Mouse (Mus musculus): Measurements from ENCODE around the gene Ush1g.

The Ush1g gene

GRCm38 (mm10) chr11:115288305-115288704 lies 33.5 kb downstream of the Ush1g start:
- no peak for DNase-seq (ENCODE audit: low spot score)

DNA sequence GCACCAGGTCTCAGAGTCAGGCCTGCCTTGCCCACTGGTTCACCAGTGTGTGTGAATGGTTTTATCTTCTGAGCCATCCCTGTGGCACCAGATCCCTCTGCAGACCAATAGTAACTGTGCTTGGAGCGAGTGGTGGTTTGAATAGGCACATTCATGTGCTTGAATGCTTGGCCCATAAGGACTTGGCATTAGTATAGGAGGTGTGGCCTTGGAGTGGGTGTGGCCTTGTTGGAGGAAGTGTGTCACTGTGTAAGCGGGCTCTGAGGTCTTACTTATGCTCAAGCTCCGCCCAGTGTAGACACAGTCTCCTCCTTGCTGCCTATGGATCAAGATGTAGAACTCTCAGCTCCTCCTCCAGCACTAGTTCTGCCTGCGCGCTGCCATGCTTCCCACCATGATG lies 34.5 kb downstream of the Ush1g start:
- no peak for DNase-seq (ENCODE audit: low spot score)

DNA sequence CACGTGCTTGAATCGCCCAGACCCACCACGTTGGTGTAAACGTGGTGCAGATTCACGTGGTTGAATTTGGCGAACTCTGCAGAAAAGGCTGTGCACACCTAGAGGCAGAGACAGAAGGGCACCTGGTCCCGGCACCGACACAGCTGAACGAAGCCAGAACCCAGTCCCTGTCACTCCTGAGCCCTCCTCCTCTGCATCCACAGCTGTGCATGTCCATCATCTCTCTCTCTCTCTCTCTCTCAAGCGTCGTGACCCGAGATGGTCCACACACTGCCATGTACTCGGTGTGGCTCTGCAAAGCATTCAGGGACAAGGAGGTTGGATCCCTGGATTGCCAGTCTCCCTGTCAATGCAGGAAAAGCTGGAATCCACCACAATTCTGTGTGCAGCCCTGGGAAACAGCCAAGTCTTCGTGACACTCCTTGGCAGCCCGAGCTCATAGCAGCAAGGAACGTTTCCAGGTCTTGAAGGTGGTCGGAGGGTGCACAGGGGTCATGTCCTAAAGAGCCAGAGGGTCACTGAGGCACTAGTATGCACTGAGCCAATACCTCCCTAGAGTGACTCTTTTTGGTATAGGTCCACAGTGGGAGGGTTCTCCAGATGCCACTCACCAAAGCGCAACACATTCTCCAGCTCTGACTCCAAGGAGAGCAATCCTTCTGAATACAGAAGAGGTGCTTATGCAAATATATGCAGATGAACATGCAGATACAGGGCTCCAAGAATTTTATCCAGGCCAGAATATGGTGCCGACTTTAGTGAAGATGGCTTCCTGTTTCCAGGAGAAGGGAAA lies 35.4 kb downstream of the Ush1g start:
- DNase-seq (ENCODE audit: low spot score): no peak

DNA sequence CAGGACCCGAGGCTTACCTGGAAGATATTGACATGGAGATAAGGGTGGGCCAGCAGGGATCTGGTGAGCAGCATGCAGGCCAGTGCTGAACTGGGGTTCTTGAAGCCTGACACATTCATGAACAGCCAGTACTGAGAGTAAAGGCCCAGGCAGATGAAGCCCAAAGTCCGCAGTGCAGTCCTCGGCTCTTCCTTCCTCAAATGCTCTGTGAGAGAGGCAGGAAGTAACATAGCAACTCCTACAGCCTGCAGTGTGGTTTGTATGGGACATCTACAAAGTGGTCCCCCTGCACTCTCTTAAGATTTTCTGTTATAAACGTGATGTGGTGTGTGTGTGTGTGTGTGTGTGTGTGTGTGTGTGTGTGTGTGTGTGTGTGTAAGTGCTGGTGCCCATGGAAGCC lies 36.6 kb downstream of the Ush1g start:
- no peak for DNase-seq (ENCODE audit: low spot score)

GRCm38 (mm10) chr11:115283891-115284620 lies 37.8 kb downstream of the Ush1g start:
- DNase-seq (ENCODE audit: low spot score): no peak

GRCm38 (mm10) chr11:115283486-115283765 lies 38.4 kb downstream of the Ush1g start:
- no peak for DNase-seq (ENCODE audit: low spot score)

DNA sequence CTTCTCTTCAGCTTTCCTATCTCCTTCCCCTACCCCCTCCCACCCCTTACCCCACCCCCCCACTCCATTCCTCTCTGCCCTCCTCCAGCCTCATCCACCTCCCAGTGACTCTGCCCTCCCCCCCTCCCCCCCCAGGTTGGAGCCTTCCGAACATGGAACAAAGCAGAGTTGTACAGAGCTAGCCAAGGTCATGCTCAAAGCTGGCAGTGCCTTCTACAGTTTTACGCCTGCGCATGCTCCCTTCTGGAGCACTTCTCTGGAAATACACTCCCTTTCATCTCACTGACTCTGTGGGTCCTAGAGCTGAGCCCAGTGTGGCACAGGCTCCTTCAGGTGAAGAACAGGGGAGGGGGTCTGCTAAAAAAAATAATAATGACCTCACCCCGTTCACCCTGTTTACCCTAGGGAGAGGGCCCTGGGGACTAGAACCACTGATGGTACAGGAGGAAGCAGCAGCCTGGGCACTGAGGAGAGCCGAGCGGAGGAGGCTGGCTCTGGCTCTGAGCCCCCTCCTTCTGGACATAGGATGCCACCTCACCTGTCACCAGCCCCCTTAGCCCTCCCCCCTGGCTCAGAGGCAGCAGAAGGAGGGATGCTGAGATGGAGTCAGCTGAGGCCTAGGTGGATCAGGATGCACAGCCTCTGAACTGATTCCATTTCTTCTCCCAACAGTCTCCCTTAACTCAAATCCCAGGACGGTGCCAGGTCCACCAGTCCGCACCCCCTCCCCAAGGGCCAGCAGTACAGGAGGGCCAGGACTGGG lies 38.9 kb downstream of the Ush1g start:
- no peak for DNase-seq (ENCODE audit: low spot score)

DNA sequence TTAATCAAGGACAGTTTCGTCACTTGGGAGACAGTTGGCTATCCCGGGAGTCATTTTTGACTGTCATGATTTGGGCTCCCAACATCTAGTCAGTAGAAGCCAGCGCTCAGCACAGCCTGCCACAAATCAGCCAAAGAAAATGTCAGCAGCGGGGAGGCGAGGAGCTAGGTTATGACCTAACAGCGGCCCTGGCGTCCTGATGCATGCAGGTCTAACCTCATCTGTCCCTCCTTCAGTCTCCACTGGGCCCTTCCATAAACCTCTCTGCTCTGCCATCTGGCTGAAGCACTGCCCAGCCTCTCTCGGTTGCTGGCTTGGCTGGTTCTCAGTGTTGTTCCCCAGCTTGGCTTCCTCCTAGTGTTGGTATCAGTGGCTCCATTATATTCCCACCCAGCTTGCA lies 39.5 kb downstream of the Ush1g start:
- no peak for DNase-seq (ENCODE audit: low spot score)

DNA sequence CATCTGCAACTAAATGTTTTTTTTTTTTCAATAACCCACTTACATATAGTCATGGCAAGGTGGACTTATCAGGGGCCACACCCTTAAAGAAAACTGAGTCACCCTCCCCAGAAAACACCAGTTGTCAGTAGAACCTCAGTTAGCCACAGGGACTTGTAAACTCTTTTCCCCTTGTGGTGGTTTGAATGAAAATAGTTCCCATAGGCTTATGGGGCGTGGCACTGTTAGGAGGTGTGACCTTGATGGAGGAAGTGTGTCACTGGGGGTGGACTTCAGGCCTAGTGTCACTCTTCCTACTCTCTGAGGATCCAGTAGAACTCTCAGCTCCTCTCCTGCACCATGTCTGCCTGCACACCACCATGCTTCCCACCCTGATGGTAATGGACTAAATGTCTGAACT lies 42.1 kb downstream of the Ush1g start:
- no peak for DNase-seq (ENCODE audit: low spot score)

- no peak for DNase-seq (ENCODE audit: low spot score)
These were observed 43.7 kb downstream of the Ush1g start for GRCm38 (mm10) chr11:115278176-115278575.

GRCm38 (mm10) chr11:115277604-115277975 lies 44.3 kb downstream of the Ush1g start:
- DNase-seq (ENCODE audit: low spot score): no peak

DNA sequence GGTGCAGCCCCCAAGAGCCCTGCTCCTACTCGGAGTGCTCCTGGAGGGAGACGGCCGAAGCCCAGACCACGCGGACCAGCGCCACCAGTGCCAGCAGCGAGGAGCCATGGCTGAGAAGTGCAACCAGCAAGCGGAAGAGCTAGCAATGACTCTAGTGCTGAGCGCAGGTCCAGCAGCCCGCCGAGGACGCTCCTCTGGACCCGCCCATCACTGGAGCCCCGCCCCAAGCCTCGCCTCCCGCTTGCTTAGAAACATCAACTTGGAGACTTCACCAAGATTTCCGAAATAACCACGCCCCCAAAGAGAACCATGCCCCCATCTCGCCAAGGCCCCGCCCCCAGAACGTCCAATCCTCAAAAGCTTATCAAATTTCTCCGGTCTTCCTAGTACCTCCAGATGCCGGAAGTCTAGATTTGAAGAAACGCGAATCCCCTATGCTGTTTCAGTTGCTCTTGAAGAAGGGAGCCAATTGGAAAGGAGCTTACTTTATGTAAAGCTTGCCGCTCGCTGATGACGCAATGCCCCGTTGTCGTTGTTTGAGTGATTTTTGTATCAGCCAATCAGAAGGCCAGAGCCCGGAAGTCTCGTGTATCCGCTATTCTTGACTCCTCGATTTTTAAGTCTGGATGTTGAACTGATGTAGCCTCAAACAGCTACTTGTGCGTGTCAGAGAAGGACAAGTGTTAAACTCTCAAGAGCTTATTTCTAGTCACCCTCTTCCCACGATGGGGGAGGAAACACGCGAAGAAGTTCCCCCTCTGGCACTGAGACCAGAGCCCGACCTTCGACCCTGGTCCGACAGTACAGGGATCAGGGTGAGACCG lies 44.8 kb downstream of the Ush1g start, which contains the start of gene Fdxr:
Gene Fdxr (minus strand): TSS at position 271 of the 824 bp plus-strand sequence.
- peak; percentile 99 for DNase-seq (ENCODE audit: low spot score)

DNA sequence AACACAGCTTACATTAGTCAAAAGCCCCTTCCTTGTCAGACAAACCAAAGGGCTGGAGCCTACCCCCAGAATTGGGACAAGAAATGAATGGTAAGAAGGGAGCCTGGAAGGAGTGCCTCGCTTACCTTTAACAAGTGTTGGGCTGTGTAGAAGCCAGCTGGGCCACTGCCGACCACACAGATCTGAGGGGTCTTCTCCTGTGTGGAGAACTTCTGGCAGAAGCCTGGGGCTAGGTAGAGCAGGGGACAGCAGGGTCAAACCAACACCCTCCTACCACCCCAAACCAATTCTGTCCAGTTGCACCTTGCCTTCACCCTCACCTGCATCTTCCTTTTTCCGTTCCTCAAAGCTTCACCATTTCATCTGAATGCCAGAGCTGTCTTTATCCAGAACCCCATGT lies 45.9 kb downstream of the Ush1g start:
- no peak for DNase-seq (ENCODE audit: low spot score)

GRCm38 (mm10) chr11:115275509-115275908 lies 46.3 kb downstream of the Ush1g start:
- DNase-seq (ENCODE audit: low spot score): no peak

GRCm38 (mm10) chr11:115274771-115275170 lies 47.1 kb downstream of the Ush1g start:
- no peak for DNase-seq (ENCODE audit: low spot score)

- DNase-seq (ENCODE audit: low spot score): no peak
These were observed 47.7 kb downstream of the Ush1g start for GRCm38 (mm10) chr11:115274178-115274577.

DNA sequence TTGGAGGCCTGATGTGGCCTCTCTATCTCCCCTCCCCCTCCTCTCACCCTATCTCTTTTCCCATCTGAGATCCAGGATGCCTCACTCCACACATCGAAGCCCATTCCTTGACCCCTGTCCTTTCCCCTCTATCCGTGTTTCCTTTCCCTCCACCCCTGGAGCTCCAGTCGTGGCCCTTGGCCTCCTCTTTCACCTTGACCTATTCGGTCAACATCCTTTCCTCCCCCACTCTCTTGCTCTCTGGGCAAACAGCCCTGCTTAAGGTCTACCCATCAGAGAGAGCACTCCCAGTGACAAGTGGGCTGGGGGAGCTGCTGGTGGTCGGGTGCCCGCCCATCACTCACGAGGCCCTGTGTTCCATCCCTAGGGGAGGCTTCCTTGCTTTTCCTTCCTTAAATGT lies 48.1 kb downstream of the Ush1g start:
- DNase-seq (ENCODE audit: low spot score): no peak

DNA sequence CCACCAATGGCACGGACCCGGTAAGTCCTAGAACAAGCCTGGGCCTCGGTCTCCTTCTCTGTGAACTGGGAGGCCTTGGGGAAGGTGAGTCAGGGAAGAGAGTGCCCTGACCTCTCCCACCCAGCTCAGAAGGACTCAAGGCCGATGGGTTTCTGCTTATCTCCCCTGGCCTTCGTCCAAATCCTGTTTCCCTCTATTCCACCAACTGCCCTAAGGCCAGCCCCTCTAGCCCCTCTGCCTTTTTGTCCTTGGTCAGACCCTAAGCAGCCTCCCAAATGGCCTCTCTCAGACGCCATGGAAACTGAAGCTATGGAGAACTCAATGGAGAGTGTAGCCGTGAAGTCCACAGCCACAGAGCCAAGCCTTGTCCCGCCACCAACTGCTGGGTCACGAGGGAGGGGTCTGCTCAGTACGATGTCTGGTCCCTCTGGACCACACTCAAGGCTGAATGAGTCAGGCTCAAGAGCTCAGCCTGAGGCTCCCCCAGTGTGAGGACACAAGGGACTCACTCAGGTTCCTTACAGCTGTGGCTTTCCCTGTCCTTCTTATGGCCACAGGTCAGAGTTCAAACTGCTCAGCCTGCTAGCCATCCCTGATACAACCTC lies 48.8 kb downstream of the Ush1g start:
- no peak for DNase-seq (ENCODE audit: low spot score)

- DNase-seq (ENCODE audit: low spot score): no peak
These were observed 50.4 kb downstream of the Ush1g start for GRCm38 (mm10) chr11:115271481-115271880.

GRCm38 (mm10) chr11:115271052-115271451 lies 50.8 kb downstream of the Ush1g start:
- no peak for DNase-seq (ENCODE audit: low spot score)

DNA sequence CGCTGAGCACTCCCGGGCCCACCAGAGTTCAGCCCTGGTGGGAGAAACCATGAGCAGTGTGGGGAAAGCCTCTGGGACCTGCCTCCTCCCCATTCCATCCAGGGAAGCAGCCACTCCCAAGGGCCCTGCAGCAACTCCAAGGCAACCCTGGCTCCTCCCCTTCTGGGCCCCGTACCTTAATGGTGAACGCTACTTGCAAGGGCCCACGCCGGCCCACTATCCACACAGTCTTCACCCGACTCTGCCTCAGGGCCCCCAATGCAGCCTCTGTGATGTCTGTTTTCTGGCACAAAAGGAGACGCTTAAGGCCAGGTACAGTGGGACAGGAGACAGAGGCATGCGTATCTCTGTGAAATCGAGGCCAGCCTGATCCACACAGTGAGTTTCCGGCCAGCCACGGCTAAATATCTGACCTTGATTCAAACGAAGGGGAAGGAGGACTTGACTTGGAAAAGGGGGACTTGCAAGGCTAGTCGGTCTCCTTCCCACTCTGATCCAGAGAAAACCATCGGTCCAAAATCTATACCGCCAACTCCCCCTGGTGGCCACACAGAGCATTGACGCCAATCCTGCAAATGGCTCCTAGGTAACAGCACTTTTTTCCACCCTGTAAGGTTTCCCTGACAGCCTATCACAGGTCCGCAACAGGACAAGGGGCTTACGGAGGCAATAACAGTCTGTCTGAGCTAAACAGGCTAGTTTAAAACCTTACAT lies 51.5 kb downstream of the Ush1g start:
- peak; percentile 76 for DNase-seq (ENCODE audit: low spot score)

Measured in urinary bladder, postnatal 14 days (tissue).